Mouse (Mus musculus) E14TG2a.4 (cell line): ENCODE results near the gene Dok3.

Source experiments
- CTCF ChIP-seq: conservative IDR thresholded peaks from 2 replicates; pipeline ENCODE4 v1.5.1; 2014; ENCODE audit warnings: low read length
- NANOG ChIP-seq: IDR thresholded peaks from 2 replicates; pipeline ENCODE4 v1.6.1; 2014; ENCODE audit warnings: borderline replicate concordance, low read length, mixed read lengths

DNA sequence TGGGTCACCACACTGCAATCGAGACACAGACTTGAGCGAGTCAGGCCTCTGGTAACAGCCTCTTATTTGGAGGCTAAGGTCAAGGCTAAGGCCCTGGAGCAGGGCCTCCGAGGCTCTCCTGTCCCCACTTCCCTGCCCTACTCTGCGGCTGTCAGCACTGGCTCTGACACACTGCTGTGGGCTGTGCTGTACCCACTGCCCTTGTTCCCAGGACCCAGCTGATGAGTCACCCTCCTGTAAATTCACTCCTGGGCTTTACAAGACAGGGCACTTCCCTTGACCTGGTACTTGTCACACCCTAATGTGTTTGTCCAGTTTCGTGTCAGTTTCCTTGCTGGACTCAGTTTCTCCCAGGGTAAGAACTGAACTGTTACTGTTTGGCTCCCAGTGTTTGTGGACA lies 19.3 kb upstream of the Dok3 start:
- no peak for TF ChIP-seq CTCF
- no peak for TF ChIP-seq NANOG
